8 mouse cellular contexts compared by ENCODE assay signal in genomic region chr2:67567141-67567680, GRCm38 (mm10). TPM values are rescaled to one million over a fixed set of nuclear protein-coding genes. Genes with fewer than 3 reads are reported as not detected.
A peak's percentile ranks its signal among the peaks of the same experiment; 100 is the strongest.
DNase-seq lines count a peak whose midpoint lies in the region; ATAC-seq and TF ChIP-seq lines count a peak whose summit lies in the region.

No protein-coding gene starts in this region.

- peak overlapping the region; percentile 72 for H3K4me3 ChIP-seq in cerebellum, adult 2 months (replicated peaks; ENCODE audit: insufficient read depth, low read depth, low read length)
- peak overlapping the region; percentile 89 for H3K4me3 ChIP-seq in E14TG2a.4 (replicated peaks; ENCODE audit: low read length)
- peak overlapping the region; percentile 74 for H3K4me3 ChIP-seq in forebrain, embryonic 11.5 days (ENCODE audit: low read depth, low read length)
- peak overlapping the region; percentile 70 for H3K4me3 ChIP-seq in limb, embryonic 11.5 days (ENCODE audit: low read depth, low read length)
- H3K4me3 ChIP-seq in stomach, embryonic 16.5 days (replicated peaks; ENCODE audit: low read length), result peak overlapping the region; percentile 74

- 6% methylated on average over 8 of the region's 8 CpGs for WGBS in cerebellum, adult 2 months
- 11% methylated on average over 8 of the region's 8 CpGs for WGBS in forebrain, embryonic 11.5 days
- 14% methylated on average over 8 of the region's 8 CpGs for WGBS in limb, embryonic 11.5 days
- 20% methylated on average over 8 of the region's 8 CpGs for WGBS in stomach, embryonic 16.5 days

- no peaks in the 10 kb centered on the region for H3K36me3 ChIP-seq in E14TG2a.4 (ENCODE audit: insufficient read depth, low read length)
- H3K36me3 ChIP-seq in forebrain, embryonic 11.5 days (ENCODE audit: control insufficient read depth, insufficient read depth, low read length), result no peaks in the 10 kb centered on the region
- no peaks in the 10 kb centered on the region for H3K36me3 ChIP-seq in limb, embryonic 11.5 days (ENCODE audit: control insufficient read depth, insufficient read depth, low read length)
- no peaks in the 10 kb centered on the region for H3K36me3 ChIP-seq in stomach, embryonic 16.5 days (ENCODE audit: control insufficient read depth, insufficient read depth, low read length)

- no peak for TF ChIP-seq CTCF in cerebellum, adult 2 months (IDR thresholded peaks at IDR 0.05; ENCODE audit: borderline replicate concordance, insufficient read depth, low read depth, low read length)
- TF ChIP-seq CTCF in E14TG2a.4 (conservative IDR thresholded peaks at IDR 0.05; ENCODE audit: low read length), result no peak

- peak overlapping the region; percentile 93 for H3K4me2 ChIP-seq in forebrain, embryonic 11.5 days (ENCODE audit: low read depth, low read length, severe bottlenecking)
- peak overlapping the region; percentile 90 for H3K4me2 ChIP-seq in limb, embryonic 11.5 days (ENCODE audit: low read depth, severe bottlenecking)
- peak overlapping the region; percentile 93 for H3K4me2 ChIP-seq in stomach, embryonic 16.5 days (ENCODE audit: low read depth, low read length)

- H3K4me1 ChIP-seq in cerebellum, adult 2 months (ENCODE audit: control insufficient read depth, insufficient read depth, low read length), result no peaks in the 10 kb centered on the region
- H3K4me1 ChIP-seq in E14TG2a.4 (replicated peaks; ENCODE audit: low read depth, low read length), result peaks cover 13% of the 10 kb centered on the region
- H3K4me1 ChIP-seq in forebrain, embryonic 11.5 days (replicated peaks; ENCODE audit: control insufficient read depth, insufficient read depth, low read length), result no peaks in the 10 kb centered on the region; the same call in 1 of the 2 replicates
- no peaks in the 10 kb centered on the region for H3K4me1 ChIP-seq in limb, embryonic 11.5 days (ENCODE audit: control insufficient read depth, insufficient read depth, low read length)
- H3K4me1 ChIP-seq in stomach, embryonic 16.5 days (ENCODE audit: control insufficient read depth, insufficient read depth, low read length), result peaks cover 5% of the 10 kb centered on the region

- no peaks in the 10 kb centered on the region for H3K9me3 ChIP-seq in E14TG2a.4 (ENCODE audit: low read length)
- no peaks in the 10 kb centered on the region for H3K9me3 ChIP-seq in forebrain, embryonic 11.5 days (ENCODE audit: control insufficient read depth, low read length)
- no peaks in the 10 kb centered on the region for H3K9me3 ChIP-seq in limb, embryonic 11.5 days (ENCODE audit: control insufficient read depth, low read length)
- no peaks in the 10 kb centered on the region for H3K9me3 ChIP-seq in stomach, embryonic 16.5 days (replicated peaks; ENCODE audit: control insufficient read depth, low read length)

- H3K9ac ChIP-seq in forebrain, embryonic 11.5 days (ENCODE audit: low read length), result no peak overlapping the region; the same call in 1 of the 2 replicates
- H3K9ac ChIP-seq in limb, embryonic 11.5 days (ENCODE audit: low read length), result no peak overlapping the region
- no peak overlapping the region for H3K9ac ChIP-seq in stomach, embryonic 16.5 days (ENCODE audit: low read length)

- no peak for ATAC-seq in forebrain, embryonic 11.5 days (replicated peaks; ENCODE audit: low FRiP score)
- no peak for ATAC-seq in limb, embryonic 11.5 days (ENCODE audit: insufficient number of reproducible peaks, low FRiP score, low TSS enrichment, low read depth)
- no peak for ATAC-seq in stomach, embryonic 16.5 days (ENCODE audit: insufficient read depth, low FRiP score)
- ATAC-seq in megakaryocyte progenitor cell, adult 5-6 weeks (replicated peaks; ENCODE audit: poor library complexity), result no peak

- H3K27ac ChIP-seq in cerebellum, adult 2 months (ENCODE audit: insufficient read depth, low read length), result no peak overlapping the region
- H3K27ac ChIP-seq in forebrain, embryonic 11.5 days (ENCODE audit: low read depth, low read length), result no peak overlapping the region
- no peak overlapping the region for H3K27ac ChIP-seq in limb, embryonic 11.5 days (replicated peaks; ENCODE audit: low read depth, low read length)
- no peak overlapping the region for H3K27ac ChIP-seq in stomach, embryonic 16.5 days (ENCODE audit: low read length)

- TF ChIP-seq POLR2A in cerebellum, adult 2 months (IDR thresholded peaks at IDR 0.05; ENCODE audit: borderline replicate concordance, insufficient read depth, low read length), result no peak

- H3K27me3 ChIP-seq in cerebellum, adult 2 months (ENCODE audit: control insufficient read depth, insufficient read depth, low read length), result no peaks in the 10 kb centered on the region
- peaks cover 17% of the 10 kb centered on the region for H3K27me3 ChIP-seq in E14TG2a.4 (ENCODE audit: insufficient read depth, low read length)
- H3K27me3 ChIP-seq in forebrain, embryonic 11.5 days (ENCODE audit: control insufficient read depth, insufficient read depth, low read length), result no peaks in the 10 kb centered on the region
- no peaks in the 10 kb centered on the region for H3K27me3 ChIP-seq in limb, embryonic 11.5 days (ENCODE audit: control insufficient read depth, insufficient read depth, low read length)
- H3K27me3 ChIP-seq in stomach, embryonic 16.5 days (ENCODE audit: control insufficient read depth, insufficient read depth, low read length), result 0 out of 2 replicates have a peak, but pooled peaks cover 3% of the 10 kb centered on the region

- DNase-seq in cerebellum, adult 2 months, result peak; percentile 32 to 33
- DNase-seq in cerebellum, adult 8-10 months, result no peak
- no peak for DNase-seq in forebrain, embryonic 11.5 days (ENCODE audit: low spot score)
- DNase-seq in limb, embryonic 11.5 days (ENCODE audit: low spot score), result peak; percentile 36
- DNase-seq in layer of hippocampus, adult 9-10 months (ENCODE audit: low spot score), result no peak

RNA-seq across cellular contexts. Expression of gene B3galt1, which starts 1.5 kb away (rescaled TPM):
- polyA plus RNA-seq in cerebellum, adult 2 months (2012; rRNA removed), result 16.3 and 18.9 TPM in 2 replicates
- 13.4 and 14.0 TPM in 2 replicates for polyA plus RNA-seq in forebrain, embryonic 11.5 days (2014; fragmentation: Nextera tagmentation; extraction: Ambion mirVana)
- 7.3 and 8.4 TPM in 2 replicates for polyA plus RNA-seq in limb, embryonic 11.5 days (2014; fragmentation: Nextera tagmentation; extraction: Ambion mirVana)
- 3.9 and 4.3 TPM in 2 replicates for polyA plus RNA-seq in stomach, embryonic 16.5 days (2015; fragmentation: Nextera tagmentation; extraction: Ambion mirVana)
- not detected in 2 replicates for total RNA-seq in megakaryocyte progenitor cell, adult 5-6 weeks (2015)
- not detected in 2 replicates for total RNA-seq in megakaryocyte progenitor cell, adult 5-6 weeks (2017)

Comparison
In these comparisons a context has a peak if more than half of its experiments do, and no peak if none do; other contexts are left out.
1. DNase-seq: peak in cerebellum, adult 2 months (2 of 2) and limb, embryonic 11.5 days (single experiment); none in cerebellum, adult 8-10 months (single experiment), forebrain, embryonic 11.5 days (single experiment) and layer of hippocampus, adult 9-10 months (single experiment).
2. Peak in every context shown above with its lines, with median percentiles within 50 percentile points of each other: H3K4me3 ChIP-seq and H3K4me2 ChIP-seq.